Mouse (Mus musculus) small intestine, adult 2 months (tissue): ENCODE measurements around the gene Rab37. TPM values are rescaled to one million over a fixed set of nuclear protein-coding genes. Genes with fewer than 3 reads are reported as not detected.

Experiments used
- H3K27ac ChIP-seq: fragments of 200-500 bp; 2 replicates; pipeline ENCODE4 v1.5.1; 2012; ENCODE audit warnings: low read depth, low read length, control low read depth, inconsistent platforms; ENCODE audit not compliant: insufficient read depth
- H3K27me3 ChIP-seq: fragments of 200-500 bp; 2 replicates; pipeline ENCODE4 v1.6.1; 2012; ENCODE audit warnings: mild to moderate bottlenecking, moderate library complexity, low read length, inconsistent platforms; ENCODE audit not compliant: control insufficient read depth, insufficient read depth
- H3K36me3 ChIP-seq: fragments of 200-500 bp; 2 replicates; pipeline ENCODE4 v1.6.1; 2012; ENCODE audit warnings: mild to moderate bottlenecking, low read length, control low read depth, inconsistent platforms; ENCODE audit not compliant: control insufficient read depth, insufficient read depth
- H3K4me1 ChIP-seq: fragments of 200-500 bp; 2 replicates; pipeline ENCODE4 v1.6.1; 2012; ENCODE audit warnings: low read length, inconsistent platforms, mixed read lengths; ENCODE audit not compliant: control insufficient read depth, insufficient read depth, insufficient read length
- H3K4me3 ChIP-seq: fragments of 200-500 bp; 2 replicates; pipeline ENCODE4 v1.5.1; 2012; ENCODE audit warnings: low read depth, mild to moderate bottlenecking, control low read depth, inconsistent platforms, low read length, moderate library complexity
- CTCF ChIP-seq: fragments of 200-500 bp; IDR thresholded peaks from 2 replicates; pipeline ENCODE4 v1.5.1; 2012; ENCODE audit warnings: low read depth, mild to moderate bottlenecking, control low read depth, inconsistent platforms, low read length, moderate library complexity, mixed read lengths; ENCODE audit not compliant: insufficient replicate concordance, insufficient read length; ENCODE audit errors: extremely low read depth
- POLR2A ChIP-seq: fragments of 200-500 bp; IDR thresholded peaks from 2 replicates; pipeline ENCODE4 v1.6.1; 2012; ENCODE audit warnings: low read depth, mild to moderate bottlenecking, control low read depth, inconsistent platforms, low read length, moderate library complexity
- WGBS: fragments of 180-500 bp; shearing (Covaris S2); methylation state at CpG from one replicate; pipeline ENCODE4 v1.1.7; 2018; 5-methylcytosine and 5-hydroxymethylcytosine counted together
- polyA plus RNA-seq: library from polyadenylated mRNA; depleted of rRNA; stranded (reverse); fragments of >200 nt; gene quantifications from 2 replicates; pipeline ENCODE4 v1.2.3, GENCODE M21; 2012; rRNA removed

Rab37 gene
- polyA plus RNA-seq, 1 experiment: 2.2 TPM

- 84% methylated on average over 7 of the region's 7 CpGs for WGBS
- H3K4me3 ChIP-seq: no peak overlapping the region
- H3K36me3 ChIP-seq: peaks cover 38% of the 10 kb centered on the region
- no peak overlapping the region for H3K27ac ChIP-seq
- TF ChIP-seq CTCF (no peak), POLR2A (no peak)
- no peaks in the 10 kb centered on the region for H3K27me3 ChIP-seq
- no peaks in the 10 kb centered on the region for H3K4me1 ChIP-seq
Observed at GRCm38 (mm10) chr11:115209958-115210357, 118.7 kb downstream of the Rab37 start.

Other genes starting within 250 kb of the Rab37 start
- 4.4 TPM in 2 replicates for gene Gprc5c, start 240.3 kb upstream of the Rab37 start, polyA plus RNA-seq
- 0.76 and 0.91 TPM in 2 replicates for gene Cd300a, start 201.4 kb upstream of the Rab37 start, polyA plus RNA-seq
- 0.46 and 0.77 TPM in 2 replicates for gene Cd300lb, start 157.0 kb upstream of the Rab37 start, polyA plus RNA-seq
- gene Cd300c, start 122.3 kb upstream of the Rab37 start, polyA plus RNA-seq: 0.37 TPM in 1 of 2 replicates, not detected in the other
- 1.2 and 1.5 TPM in 2 replicates for gene Cd300ld, start 101.5 kb upstream of the Rab37 start, polyA plus RNA-seq
- gene Cd300c2, start 89.6 kb upstream of the Rab37 start, polyA plus RNA-seq: 3.1 and 5.1 TPM in 2 replicates
- not detected in 2 replicates for gene Cd300ld2, start 75.2 kb upstream of the Rab37 start, polyA plus RNA-seq
- gene Cd300ld4, start 64.4 kb upstream of the Rab37 start, polyA plus RNA-seq: 0.20 TPM in 1 of 2 replicates, not detected in the other
- 0.85 TPM in 1 of 2 replicates, not detected in the other for gene Cd300ld5, start 53.7 kb upstream of the Rab37 start, polyA plus RNA-seq
- 1.1 TPM in 2 replicates for gene Cd300ld3, start 43.0 kb upstream of the Rab37 start, polyA plus RNA-seq
- gene Cd300e, start 29.3 kb upstream of the Rab37 start, polyA plus RNA-seq: 0.22 and 0.52 TPM in 2 replicates
- 3.9 and 6.9 TPM in 2 replicates for gene Cd300lf, start 42.6 kb downstream of the Rab37 start, polyA plus RNA-seq
- 314 and 949 TPM in 2 replicates for gene Slc9a3r1, start 71.9 kb downstream of the Rab37 start, polyA plus RNA-seq
- gene Tmem104, start 96.1 kb downstream of the Rab37 start, polyA plus RNA-seq: 10.0 and 21.0 TPM in 2 replicates
- gene Nat9, start 96.4 kb downstream of the Rab37 start, polyA plus RNA-seq: 22.7 and 35.6 TPM in 2 replicates
- 0.10 and 0.33 TPM in 2 replicates for gene Grin2c, start 175.8 kb downstream of the Rab37 start, polyA plus RNA-seq
- 7.8 and 12.2 TPM in 2 replicates for gene Fdxr, start 185.6 kb downstream of the Rab37 start, polyA plus RNA-seq
- gene Fads6, start 206.2 kb downstream of the Rab37 start, polyA plus RNA-seq: 0.71 and 1.4 TPM in 2 replicates
- gene Otop2, start 215.7 kb downstream of the Rab37 start, polyA plus RNA-seq: 0.08 and 1.3 TPM in 2 replicates
- 0.05 and 0.08 TPM in 2 replicates for gene Ush1g, start 230.6 kb downstream of the Rab37 start, polyA plus RNA-seq
- gene Otop3, start 243.3 kb downstream of the Rab37 start, polyA plus RNA-seq: 0.61 and 93.4 TPM in 2 replicates